Mouse (Mus musculus): Measurements from ENCODE around the gene Leng1.
"Not testable (repeated sequence)": the region's sequence is repeated elsewhere in the genome, so short reads cannot be mapped to it uniquely, and the experiment has no call there.

Leng1 gene

GRCm38 (mm10) chr7:3665215-3666114 is at the start of gene Leng1:
Gene Leng1, minus strand, starts transcription at chr7:3665840.
- DNase-seq (ENCODE audit: low spot score), result peak; percentile 95

DNA sequence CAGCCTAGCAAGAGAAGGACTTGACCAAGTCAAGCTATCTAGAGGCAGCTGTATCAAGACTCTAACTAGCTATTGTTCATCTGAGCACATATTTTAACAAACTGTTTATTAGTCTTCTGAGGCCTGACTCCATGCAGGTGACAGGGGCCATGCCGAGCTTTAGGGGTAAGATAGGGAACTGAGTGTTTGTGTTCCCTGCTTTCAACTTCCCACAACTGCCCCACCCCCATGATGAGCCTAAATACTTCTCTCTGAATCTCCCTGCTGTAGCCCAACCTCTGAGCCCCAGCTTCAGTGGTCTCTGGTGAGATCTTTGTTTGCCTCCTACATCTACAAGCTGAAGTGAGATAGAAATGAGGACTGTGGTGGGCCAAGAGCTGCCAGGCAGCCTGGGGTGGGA is 49.6 kb upstream of the Leng1 start:
- DNase-seq (ENCODE audit: low spot score), result no peak

GRCm38 (mm10) chr7:3712264-3712942 is 46.8 kb upstream of the Leng1 start:
- DNase-seq (ENCODE audit: low spot score), result no peak

GRCm38 (mm10) chr7:3709000-3709399 is 43.4 kb upstream of the Leng1 start:
- DNase-seq (ENCODE audit: low spot score), result no peak

DNA sequence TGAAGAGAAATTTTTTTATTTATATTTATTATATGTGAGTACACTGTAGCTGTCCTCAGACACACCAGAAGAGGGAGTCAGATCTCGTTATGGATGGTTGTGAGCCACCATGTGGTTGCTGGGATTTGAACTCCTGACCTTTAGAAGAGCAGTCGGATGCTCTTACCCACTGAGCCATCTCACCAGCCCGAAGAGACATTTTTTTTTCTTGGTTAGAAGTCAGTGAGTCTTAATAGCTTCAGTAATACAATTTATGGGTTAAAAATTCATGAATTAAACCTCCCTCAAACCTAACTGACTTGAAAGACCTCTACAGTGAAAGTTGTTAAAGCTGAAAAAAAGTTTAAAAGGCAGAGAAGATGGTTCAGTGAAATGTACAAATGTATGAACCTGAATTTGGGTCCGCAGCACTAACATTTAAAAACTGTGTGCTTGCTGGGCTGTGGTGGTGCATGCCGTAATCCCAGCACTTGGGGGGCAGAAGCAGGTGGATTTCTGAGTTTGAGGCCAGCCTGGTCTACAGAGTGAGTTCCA is 42.9 kb upstream of the Leng1 start:
- DNase-seq (ENCODE audit: low spot score), result not testable (repeated sequence)

DNA sequence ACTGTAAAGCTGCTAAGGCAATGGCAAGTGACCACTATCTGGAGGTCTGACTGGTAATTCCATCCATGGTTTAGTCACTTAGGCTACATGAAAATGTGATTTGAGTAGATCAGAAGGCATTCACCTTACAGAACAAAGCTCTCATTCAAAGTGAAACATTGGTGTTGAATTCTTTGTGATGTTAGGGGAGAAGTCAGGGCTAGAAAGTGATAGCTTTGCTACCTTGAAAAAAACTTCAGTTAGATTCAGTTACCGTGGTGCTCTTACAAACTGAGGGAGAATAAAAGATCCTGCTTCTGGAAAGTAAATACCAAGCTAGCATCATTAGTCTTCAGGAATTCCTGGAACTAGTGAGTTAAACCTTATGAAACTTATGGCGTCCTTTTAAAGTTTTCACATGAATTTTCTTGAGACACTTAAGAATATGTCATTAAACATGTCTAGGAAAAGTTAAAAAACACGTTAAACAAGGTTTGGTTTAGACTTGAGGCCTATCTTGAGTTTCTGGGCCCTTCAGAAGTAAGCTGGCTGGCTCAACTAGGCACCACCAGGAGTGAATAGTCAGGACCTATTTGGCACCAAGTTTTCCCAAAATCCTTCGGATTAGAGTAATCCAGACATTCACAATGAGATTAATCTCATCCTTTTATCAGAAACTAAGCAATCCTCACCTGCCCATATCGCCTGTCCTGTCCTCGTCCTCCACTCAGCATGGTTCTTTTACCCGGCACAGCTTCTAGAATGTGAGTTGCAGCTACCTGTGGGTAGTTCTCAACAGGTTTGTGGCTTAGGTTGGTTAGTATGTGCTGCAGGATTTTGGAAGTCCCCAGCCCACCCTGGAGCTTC is 42.2 kb upstream of the Leng1 start:
- DNase-seq (ENCODE audit: low spot score), result peak; percentile 32

GRCm38 (mm10) chr7:3707027-3707426 is 41.4 kb upstream of the Leng1 start:
- no peak for DNase-seq (ENCODE audit: low spot score)

- no peak for DNase-seq (ENCODE audit: low spot score)
Measured at GRCm38 (mm10) chr7:3706343-3706934, 40.8 kb upstream of the Leng1 start.

GRCm38 (mm10) chr7:3705911-3706310 is 40.3 kb upstream of the Leng1 start:
- DNase-seq (ENCODE audit: low spot score), result no peak

DNA sequence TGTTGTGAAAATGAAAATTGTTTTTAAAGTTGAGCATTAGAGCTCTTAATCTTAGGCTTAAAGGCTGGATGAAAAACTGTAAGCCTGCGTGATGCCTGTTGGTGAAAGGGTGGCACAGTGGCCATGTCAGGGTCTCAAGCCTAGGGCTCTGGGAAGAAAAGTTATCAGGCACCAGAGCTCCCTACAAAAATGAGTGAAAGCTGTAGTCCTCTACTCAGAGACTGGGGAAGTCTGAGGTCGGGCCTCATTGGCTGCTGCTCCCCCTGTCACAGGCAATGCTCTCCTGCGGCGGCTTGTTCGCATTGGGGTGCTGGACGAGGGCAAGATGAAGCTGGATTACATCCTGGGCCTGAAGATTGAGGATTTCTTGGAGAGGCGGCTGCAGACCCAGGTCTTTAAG is 39.8 kb upstream of the Leng1 start:
- DNase-seq (ENCODE audit: low spot score), result not testable (repeated sequence)

DNA sequence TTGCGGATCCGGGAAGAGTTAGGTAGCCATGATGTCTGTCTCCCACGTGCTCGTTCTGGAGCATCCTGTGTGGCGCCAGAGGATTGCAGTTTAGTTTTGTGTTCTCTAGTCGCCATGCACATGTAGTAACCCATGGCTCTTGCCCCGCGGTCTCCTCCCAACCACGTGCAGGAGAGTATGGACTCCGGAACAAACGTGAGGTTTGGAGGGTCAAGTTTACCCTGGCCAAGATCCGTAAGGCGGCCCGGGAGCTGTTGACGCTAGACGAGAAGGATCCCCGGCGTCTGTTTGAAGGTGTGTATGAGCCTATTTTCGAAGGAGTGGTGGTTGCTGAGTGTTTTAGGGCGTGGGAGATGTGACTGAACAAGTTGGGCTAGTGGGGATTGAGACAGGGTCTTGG is 38.8 kb upstream of the Leng1 start:
- DNase-seq (ENCODE audit: low spot score), result no peak

- peak; percentile 96 for DNase-seq (ENCODE audit: low spot score)
Measured at GRCm38 (mm10) chr7:3703879-3704441, 38.3 kb upstream of the Leng1 start, which contains the start of gene Rps9. Gene Rps9, plus strand, starts transcription at chr7:3703993.

DNA sequence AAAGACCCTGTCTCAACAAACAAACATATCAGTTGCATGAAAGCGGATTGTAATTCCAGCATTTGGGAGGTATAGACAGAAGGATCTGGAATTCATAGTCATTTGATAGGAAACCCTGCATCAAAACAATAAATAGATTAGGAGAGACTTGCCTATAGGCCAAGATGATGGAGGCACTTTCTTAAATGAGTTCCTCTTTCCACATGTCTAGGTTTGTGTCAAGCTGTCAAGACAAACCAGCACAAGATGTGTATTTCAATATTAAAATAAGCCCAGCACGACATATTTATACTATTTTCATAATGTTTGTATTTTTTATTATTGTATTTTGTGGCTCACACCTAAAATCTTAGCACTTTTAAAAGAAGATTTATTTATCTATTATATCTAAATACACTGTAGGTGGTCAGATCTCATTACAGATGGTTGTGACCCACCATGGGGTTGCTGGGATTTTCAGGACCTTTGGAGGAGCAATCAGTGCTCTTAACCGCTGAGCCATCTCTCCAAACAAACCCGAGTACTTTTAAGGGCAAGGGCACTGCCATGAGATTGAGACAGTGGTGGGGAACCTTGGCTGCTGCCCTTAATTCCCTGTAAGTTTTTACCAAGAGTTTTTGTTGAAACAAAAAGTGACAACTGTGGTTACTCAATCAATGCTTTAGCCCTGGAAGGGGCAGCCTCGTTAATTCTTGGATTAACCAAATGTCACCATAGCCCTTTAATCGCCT is 37.7 kb upstream of the Leng1 start:
- no peak for DNase-seq (ENCODE audit: low spot score)

- DNase-seq (ENCODE audit: low spot score), result no peak
Measured at GRCm38 (mm10) chr7:3698471-3698870, 32.8 kb upstream of the Leng1 start.

DNA sequence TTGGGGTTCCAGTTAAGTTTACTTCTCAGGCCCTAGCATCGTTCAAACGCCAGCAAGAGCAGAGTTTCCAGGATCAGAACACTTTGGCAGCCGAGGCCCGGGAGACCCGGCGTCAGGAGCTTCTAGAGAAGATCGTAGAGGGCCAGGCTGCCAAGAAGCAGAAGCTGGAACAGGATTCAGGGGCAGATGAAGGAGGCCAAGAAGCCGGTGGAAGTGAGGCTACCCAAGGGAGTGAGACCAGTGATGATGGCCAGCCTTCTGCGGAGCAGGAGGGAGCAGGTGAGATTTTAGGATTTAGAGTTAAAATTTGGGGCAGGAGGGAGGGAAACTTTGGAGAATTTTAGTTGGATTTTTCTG is 29.3 kb upstream of the Leng1 start:
- DNase-seq (ENCODE audit: low spot score), result not testable (repeated sequence)

DNA sequence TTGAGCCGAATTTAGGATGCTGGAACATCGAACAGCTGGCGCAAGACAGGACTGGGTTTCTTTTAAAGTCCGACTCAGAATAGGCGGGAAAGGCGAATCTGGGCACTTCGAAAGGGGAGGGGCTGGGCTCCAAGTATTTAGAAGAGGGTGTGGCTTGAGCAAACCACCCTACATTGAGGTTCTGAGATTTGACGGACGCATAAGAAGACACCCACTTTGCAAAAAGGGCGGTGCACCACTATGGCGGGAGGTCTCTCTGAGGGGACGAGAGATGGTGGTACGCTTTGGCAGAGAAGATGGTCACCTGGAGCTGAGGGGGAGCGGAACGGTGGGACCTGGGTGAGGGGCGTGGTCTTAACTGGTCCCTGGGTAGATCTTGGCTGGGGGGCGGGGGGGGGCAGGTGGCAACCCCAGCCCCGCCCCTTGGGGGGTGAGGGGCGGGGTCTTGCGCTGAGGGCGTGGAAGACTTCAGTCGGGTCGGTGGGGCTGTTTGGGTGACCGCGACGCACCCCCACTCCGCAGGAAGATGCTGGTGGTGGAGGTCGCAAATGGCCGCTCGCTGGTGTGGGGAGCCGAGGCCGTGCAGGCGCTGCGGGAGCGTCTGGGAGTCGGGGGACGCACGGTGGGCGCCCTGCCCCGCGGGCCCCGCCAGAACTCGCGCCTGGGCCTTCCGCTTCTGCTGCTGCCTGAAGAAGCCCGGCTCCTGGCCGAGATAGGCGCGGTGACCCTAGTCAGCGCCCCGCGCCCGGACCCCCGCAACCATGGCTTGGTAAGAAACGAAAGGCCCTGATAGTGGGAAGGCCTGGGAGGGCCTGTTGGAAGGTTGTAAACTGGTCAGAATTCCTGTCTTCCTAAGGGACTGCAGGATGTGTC is 28.7 kb upstream of the Leng1 start:
- peak; percentile 91 for DNase-seq (ENCODE audit: low spot score)

DNA sequence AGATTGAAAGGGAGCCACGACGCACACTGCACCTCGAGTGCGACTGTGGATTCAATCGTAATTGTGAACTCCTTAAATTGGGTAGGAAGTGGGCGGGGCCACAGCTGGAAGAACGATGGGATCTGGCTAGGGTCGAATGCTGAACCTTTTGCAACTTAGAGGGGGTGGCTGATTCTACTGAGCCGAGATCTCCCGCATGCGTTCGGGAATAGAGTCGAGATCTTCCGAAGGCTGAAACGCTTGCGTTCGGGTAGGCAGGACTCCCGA is 28.1 kb upstream of the Leng1 start:
- DNase-seq (ENCODE audit: low spot score), result no peak

DNA sequence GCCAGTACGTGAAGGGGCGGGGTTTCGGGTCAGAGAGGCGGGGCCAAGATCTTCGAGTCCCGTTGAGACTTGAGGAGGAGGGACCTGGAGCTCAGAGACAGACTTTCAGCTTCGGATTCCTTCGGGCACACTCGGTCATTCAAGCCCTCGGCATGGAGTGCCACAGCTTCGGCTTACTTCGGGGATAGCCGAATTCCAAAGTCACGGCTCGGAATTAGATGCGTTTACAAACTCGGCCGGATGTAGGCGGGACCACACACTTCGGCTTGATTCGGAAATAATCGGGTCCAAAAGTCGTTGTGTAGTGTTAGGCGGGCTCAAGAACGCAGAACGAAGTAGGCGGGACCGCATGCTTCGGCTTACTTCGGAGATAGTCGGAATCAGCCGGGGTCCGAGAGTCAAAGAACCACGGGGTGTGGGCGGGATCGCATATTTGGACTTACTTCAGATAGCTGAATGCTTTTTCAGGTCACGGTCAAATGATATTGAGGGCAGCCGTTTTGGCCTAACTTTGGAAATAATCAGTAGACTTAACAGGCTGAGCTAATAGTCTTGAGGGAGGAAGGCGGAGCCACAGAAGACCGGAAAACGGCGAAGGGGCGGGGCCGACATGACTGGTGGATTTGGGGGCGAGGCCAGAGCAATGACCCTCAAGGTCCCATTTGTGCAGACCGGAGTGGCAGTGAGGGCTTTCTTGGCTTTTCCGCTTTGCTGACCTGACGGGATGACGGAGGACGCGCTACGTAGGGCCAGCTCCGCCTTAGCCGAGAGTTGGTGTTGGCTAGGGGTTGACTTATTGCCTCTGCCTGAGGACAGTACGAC is 27.6 kb upstream of the Leng1 start, which contains the start of gene Mboat7:
Gene Mboat7, minus strand, starts transcription at position 537 of the 822 bp plus-strand sequence.
- DNase-seq (ENCODE audit: low spot score), result peak; percentile 98

Measured in yolk sac, embryonic 10.5 days (tissue).